Mouse (Mus musculus): Measurements from ENCODE around the gene Wdr77. TPM values are rescaled to one million over a fixed set of nuclear protein-coding genes. Genes with fewer than 3 reads are reported as not detected.
"Not testable (repeated sequence)": the region's sequence is repeated elsewhere in the genome, so short reads cannot be mapped to it uniquely, and the experiment has no call there.

The Wdr77 gene
- polyA plus RNA-seq, 1 experiment, result 36.5 TPM

- no peak for DNase-seq (ENCODE audit: low read depth in 1 of 2, low spot score in 2 of 2)
- WGBS, result 40% methylated on average over 10 of the region's 10 CpGs
- Histone ChIP-seq H3K4me3 (ENCODE audit: extremely low read depth, insufficient read depth, insufficient read length) (no peak overlapping the region), H3K27ac (ENCODE audit: insufficient read depth, low read length) (no peak overlapping the region), H3K4me1 (ENCODE audit: control insufficient read depth, insufficient read depth, insufficient read length) (peaks cover 3% of the 10 kb centered on the region; the same call in 1 of the 2 replicates), H3K27me3 (ENCODE audit: control insufficient read depth, insufficient read depth, low read length) (no peaks in the 10 kb centered on the region), H3K36me3 (ENCODE audit: control insufficient read depth, insufficient read depth, low read length) (no peaks in the 10 kb centered on the region)
- TF ChIP-seq POLR2A (IDR thresholded peaks at IDR 0.05; ENCODE audit: low read depth, low read length) (no peak), CTCF (IDR thresholded peaks at IDR 0.05; ENCODE audit: extremely low read depth, insufficient read depth, insufficient read length, insufficient replicate concordance) (no peak)
Measured at GRCm38 (mm10) chr3:105917656-105918354, 41.4 kb upstream of the Wdr77 start.

GRCm38 (mm10) chr3:105918355-105918745 lies 40.8 kb upstream of the Wdr77 start:
- Histone ChIP-seq H3K36me3 (ENCODE audit: control insufficient read depth, insufficient read depth, low read length) (no peaks in the 10 kb centered on the region), H3K4me3 (ENCODE audit: extremely low read depth, insufficient read depth, insufficient read length) (no peak overlapping the region), H3K27ac (ENCODE audit: insufficient read depth, low read length) (no peak overlapping the region), H3K4me1 (ENCODE audit: control insufficient read depth, insufficient read depth, insufficient read length) (peaks cover 3% of the 10 kb centered on the region; the same call in 1 of the 2 replicates), H3K27me3 (ENCODE audit: control insufficient read depth, insufficient read depth, low read length) (no peaks in the 10 kb centered on the region)
- WGBS, result 58% methylated on average over 3 of the region's 3 CpGs
- TF ChIP-seq POLR2A (IDR thresholded peaks at IDR 0.05; ENCODE audit: low read depth, low read length), result no peak
- TF ChIP-seq CTCF (IDR thresholded peaks at IDR 0.05; ENCODE audit: extremely low read depth, insufficient read depth, insufficient read length, insufficient replicate concordance), result no peak
- DNase-seq (ENCODE audit: low read depth in 1 of 2, low spot score in 2 of 2), result no peak

GRCm38 (mm10) chr3:105920743-105921142 lies 38.4 kb upstream of the Wdr77 start:
- H3K36me3 ChIP-seq (ENCODE audit: control insufficient read depth, insufficient read depth, low read length); H3K27me3 ChIP-seq (ENCODE audit: control insufficient read depth, insufficient read depth, low read length); H3K4me1 ChIP-seq (ENCODE audit: control insufficient read depth, insufficient read depth, insufficient read length); H3K27ac ChIP-seq (ENCODE audit: insufficient read depth, low read length); H3K4me3 ChIP-seq (ENCODE audit: extremely low read depth, insufficient read depth, insufficient read length); DNase-seq (ENCODE audit: low read depth in 1 of 2, low spot score in 2 of 2): not testable (repeated sequence)

GRCm38 (mm10) chr3:105921959-105922358 lies 37.2 kb upstream of the Wdr77 start:
- TF ChIP-seq CTCF (IDR thresholded peaks at IDR 0.05; ENCODE audit: extremely low read depth, insufficient read depth, insufficient read length, insufficient replicate concordance) (no peak), POLR2A (IDR thresholded peaks at IDR 0.05; ENCODE audit: low read depth, low read length) (no peak)
- Histone ChIP-seq H3K4me3 (ENCODE audit: extremely low read depth, insufficient read depth, insufficient read length) (no peak overlapping the region), H3K36me3 (ENCODE audit: control insufficient read depth, insufficient read depth, low read length) (no peaks in the 10 kb centered on the region), H3K27ac (ENCODE audit: insufficient read depth, low read length) (no peak overlapping the region), H3K27me3 (ENCODE audit: control insufficient read depth, insufficient read depth, low read length) (no peaks in the 10 kb centered on the region), H3K4me1 (ENCODE audit: control insufficient read depth, insufficient read depth, insufficient read length) (peaks cover 3% of the 10 kb centered on the region; the same call in 1 of the 2 replicates)
- 43% methylated on average over 2 of the region's 2 CpGs for WGBS
- no peak for DNase-seq (ENCODE audit: low read depth in 1 of 2, low spot score in 2 of 2)

- Histone ChIP-seq H3K27me3 (ENCODE audit: control insufficient read depth, insufficient read depth, low read length) (no peaks in the 10 kb centered on the region), H3K27ac (ENCODE audit: insufficient read depth, low read length) (no peak overlapping the region), H3K36me3 (ENCODE audit: control insufficient read depth, insufficient read depth, low read length) (no peaks in the 10 kb centered on the region), H3K4me3 (ENCODE audit: extremely low read depth, insufficient read depth, insufficient read length) (no peak overlapping the region), H3K4me1 (ENCODE audit: control insufficient read depth, insufficient read depth, insufficient read length) (peaks cover 8% of the 10 kb centered on the region; the same call in 1 of the 2 replicates)
- no peak for TF ChIP-seq CTCF (IDR thresholded peaks at IDR 0.05; ENCODE audit: extremely low read depth, insufficient read depth, insufficient read length, insufficient replicate concordance)
- TF ChIP-seq POLR2A (IDR thresholded peaks at IDR 0.05; ENCODE audit: low read depth, low read length), result no peak
- DNase-seq (ENCODE audit: low read depth in 1 of 2, low spot score in 2 of 2), result no peak
- WGBS, result 81% methylated on average over 9 of the region's 9 CpGs
Measured at GRCm38 (mm10) chr3:105924616-105925015, 34.6 kb upstream of the Wdr77 start.

- TF ChIP-seq CTCF (IDR thresholded peaks at IDR 0.05; ENCODE audit: extremely low read depth, insufficient read depth, insufficient read length, insufficient replicate concordance), result no peak
- TF ChIP-seq POLR2A (IDR thresholded peaks at IDR 0.05; ENCODE audit: low read depth, low read length), result no peak
- Histone ChIP-seq H3K27ac (ENCODE audit: insufficient read depth, low read length) (no peak overlapping the region), H3K4me1 (ENCODE audit: control insufficient read depth, insufficient read depth, insufficient read length) (peaks cover 9% of the 10 kb centered on the region; the same call in 1 of the 2 replicates), H3K27me3 (ENCODE audit: control insufficient read depth, insufficient read depth, low read length) (no peaks in the 10 kb centered on the region), H3K4me3 (ENCODE audit: extremely low read depth, insufficient read depth, insufficient read length) (no peak overlapping the region), H3K36me3 (ENCODE audit: control insufficient read depth, insufficient read depth, low read length) (no peaks in the 10 kb centered on the region)
- WGBS, result 81% methylated on average over 7 of the region's 7 CpGs
- no peak for DNase-seq (ENCODE audit: low read depth in 1 of 2, low spot score in 2 of 2)
Measured at GRCm38 (mm10) chr3:105927561-105928194, 31.5 kb upstream of the Wdr77 start.

GRCm38 (mm10) chr3:105928195-105928569 lies 31.0 kb upstream of the Wdr77 start:
- H3K27ac ChIP-seq (ENCODE audit: insufficient read depth, low read length), result peak overlapping the region; percentile 61
- no peak for DNase-seq (ENCODE audit: low read depth in 1 of 2, low spot score in 2 of 2)
- no peaks in the 10 kb centered on the region for H3K36me3 ChIP-seq (ENCODE audit: control insufficient read depth, insufficient read depth, low read length)
- no peaks in the 10 kb centered on the region for H3K27me3 ChIP-seq (ENCODE audit: control insufficient read depth, insufficient read depth, low read length)
- no peak overlapping the region for H3K4me3 ChIP-seq (ENCODE audit: extremely low read depth, insufficient read depth, insufficient read length)
- TF ChIP-seq POLR2A (IDR thresholded peaks at IDR 0.05; ENCODE audit: low read depth, low read length) (no peak), CTCF (IDR thresholded peaks at IDR 0.05; ENCODE audit: extremely low read depth, insufficient read depth, insufficient read length, insufficient replicate concordance) (no peak)
- 29% methylated on average over 3 of the region's 3 CpGs for WGBS
- H3K4me1 ChIP-seq (ENCODE audit: control insufficient read depth, insufficient read depth, insufficient read length), result peaks cover 11% of the 10 kb centered on the region; the same call in 1 of the 2 replicates

Measured in spleen, adult 2 months (tissue).